Mouse (Mus musculus) neural tube, embryonic 14.5 days (tissue): ENCODE measurements around the gene Gins2. TPM values are rescaled to one million over a fixed set of nuclear protein-coding genes. Genes with fewer than 3 reads are reported as not detected.

Experiments used
- ATAC-seq: fragments of 200-750 bp; cut with Nextera tagmentation; 2 replicates; pipeline ENCODE4 v1.8.0; 2017; ENCODE audit warnings: low read depth, mild to moderate bottlenecking, moderate TSS enrichment, moderate library complexity
- H3K27ac ChIP-seq: fragments of 300-500 bp; sonication (generic); 2 replicates; pipeline ENCODE4 v1.5.1; 2014; ENCODE audit warnings: low read depth, mild to moderate bottlenecking, control low read depth, low read length, moderate library complexity, mixed read lengths
- H3K27me3 ChIP-seq: fragments of 300-500 bp; sonication (generic); 2 replicates; pipeline ENCODE4 v1.6.1; 2014; ENCODE audit warnings: low read length; ENCODE audit not compliant: control insufficient read depth, insufficient read depth
- H3K36me3 ChIP-seq: fragments of 300-500 bp; sonication (generic); 2 replicates; pipeline ENCODE4 v1.6.1; 2014; ENCODE audit warnings: low read length, mixed read lengths; ENCODE audit not compliant: control insufficient read depth, insufficient read depth
- H3K4me1 ChIP-seq: fragments of 300-500 bp; sonication (generic); 2 replicates; pipeline ENCODE4 v1.6.1; 2014; ENCODE audit warnings: low read length; ENCODE audit not compliant: control insufficient read depth, insufficient read depth
- H3K4me2 ChIP-seq: fragments of 300-500 bp; sonication (generic); 2 replicates; pipeline ENCODE4 v1.6.1; 2014; ENCODE audit warnings: mild to moderate bottlenecking, low read depth, low read length, control low read depth
- H3K4me3 ChIP-seq: fragments of 300-500 bp; sonication (generic); 2 replicates; pipeline ENCODE4 v1.5.1; 2014; ENCODE audit warnings: low read depth, low read length, control low read depth, mixed read lengths
- H3K9ac ChIP-seq: fragments of 300-500 bp; sonication (generic); replicated peaks from 2 replicates; pipeline ENCODE4 v1.6.1; 2014; ENCODE audit warnings: low read depth, mild to moderate bottlenecking, control low read depth, low read length, mixed read lengths
- H3K9me3 ChIP-seq: fragments of 300-500 bp; sonication (generic); 2 replicates; pipeline ENCODE4 v1.6.1; 2016; ENCODE audit warnings: low read length; ENCODE audit not compliant: control insufficient read depth
- WGBS: fragments of 180-500 bp; shearing (Covaris S2); extraction: QIAGEN DNeasy Blood & Tissue Kit; methylation state at CpG from one replicate; pipeline ENCODE4 v1.1.7; 2014; 5-methylcytosine and 5-hydroxymethylcytosine counted together
- polyA plus RNA-seq: library from polyadenylated mRNA; unstranded; fragments of >200 nt; fragmentation: Nextera tagmentation; extraction: Ambion mirVana; gene quantifications from 2 replicates; pipeline ENCODE4 v1.2.1, GENCODE M21; 2014

The Gins2 gene
- polyA plus RNA-seq, 1 experiment from 2014 or later, result 10.5 TPM

GRCm38 (mm10) chr8:120538397-120539240 lies 50.5 kb downstream of the Gins2 start:
- no peaks in the 10 kb centered on the region for H3K36me3 ChIP-seq
- peak overlapping the region; percentile 99 for H3K4me2 ChIP-seq
- H3K4me1 ChIP-seq, result peaks cover 75% of the 10 kb centered on the region
- H3K27ac ChIP-seq, result peak overlapping the region; percentile 99
- WGBS, result under 1% methylated on average over 36 of the region's 37 CpGs
- peak overlapping the region; percentile 56 for H3K4me3 ChIP-seq
- no peaks in the 10 kb centered on the region for H3K27me3 ChIP-seq
- H3K9ac ChIP-seq, result peak overlapping the region; percentile 87
- no peaks in the 10 kb centered on the region for H3K9me3 ChIP-seq
- ATAC-seq, result peak; percentile 26

DNA sequence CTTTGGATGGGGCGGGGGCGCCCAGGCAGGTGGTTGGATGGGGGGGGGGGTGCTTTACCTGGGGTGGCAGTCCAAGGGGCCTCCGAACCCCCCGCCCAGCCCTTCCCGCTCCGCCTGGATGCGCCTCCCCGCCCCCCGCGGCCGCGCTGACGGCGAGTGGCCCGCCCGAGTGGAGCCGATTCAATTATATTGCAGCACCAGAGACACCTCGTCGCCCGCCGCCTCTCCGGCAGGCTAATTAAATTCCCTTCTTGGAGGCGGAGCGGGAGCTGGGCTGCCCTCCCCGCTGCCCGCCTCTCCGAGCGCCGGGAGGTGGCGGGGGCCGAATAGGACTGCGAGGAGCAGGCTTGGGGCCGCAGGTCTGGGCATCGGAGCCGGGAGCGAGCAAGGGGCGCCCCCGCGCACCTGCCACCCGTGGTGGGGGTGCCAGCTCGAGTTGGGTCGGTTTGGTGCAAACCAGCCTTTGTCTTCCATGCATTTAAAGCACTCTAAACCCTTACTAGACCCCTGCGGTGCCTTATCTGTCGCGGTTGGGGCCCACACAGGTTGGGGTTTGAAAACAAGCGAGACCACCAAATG lies 51.2 kb downstream of the Gins2 start:
- H3K9ac ChIP-seq, result peak overlapping the region; percentile 87
- no peaks in the 10 kb centered on the region for H3K9me3 ChIP-seq
- H3K4me1 ChIP-seq, result peaks cover 75% of the 10 kb centered on the region
- H3K4me2 ChIP-seq, result peak overlapping the region; percentile 99
- 1% methylated on average over 45 of the region's 46 CpGs for WGBS
- H3K27ac ChIP-seq, result peak overlapping the region; percentile 99
- H3K4me3 ChIP-seq, result peak overlapping the region; percentile 56
- ATAC-seq, result peak; percentile 41
- no peaks in the 10 kb centered on the region for H3K36me3 ChIP-seq
- no peaks in the 10 kb centered on the region for H3K27me3 ChIP-seq

DNA sequence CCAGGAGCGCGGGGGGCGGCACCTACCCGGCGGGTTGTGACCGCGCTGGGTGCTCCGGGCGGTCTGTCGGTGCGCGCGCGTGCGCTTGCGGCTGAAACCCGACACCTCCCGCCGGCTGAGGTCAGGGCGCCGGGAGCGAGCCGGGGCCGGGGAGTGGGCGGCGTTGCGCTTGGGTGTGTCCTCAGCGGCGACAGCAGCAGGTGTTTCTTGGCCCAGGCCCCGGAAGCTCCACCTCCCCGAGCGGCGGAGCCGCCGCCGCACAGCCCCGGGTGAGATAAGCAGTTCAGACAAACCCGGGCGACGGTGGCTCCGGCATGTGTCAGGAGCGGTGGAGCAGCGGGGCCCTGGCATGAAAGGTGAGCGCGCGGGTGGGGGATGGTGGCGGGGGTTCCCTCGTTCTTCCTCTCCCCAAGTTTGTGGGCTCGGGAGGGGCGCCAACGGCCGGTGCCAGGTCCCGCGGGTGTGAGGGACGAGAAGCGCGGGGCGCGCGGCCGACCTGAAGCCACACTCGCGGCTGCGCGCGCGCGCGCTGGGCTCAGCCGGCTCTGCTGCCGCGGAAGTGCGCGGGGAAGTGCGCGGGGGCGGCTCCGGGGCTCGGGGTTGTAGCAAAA lies 51.8 kb downstream of the Gins2 start:
- Histone ChIP-seq H3K27me3 (no peaks in the 10 kb centered on the region), H3K4me1 (peaks cover 77% of the 10 kb centered on the region), H3K27ac (peak overlapping the region; percentile 99), H3K4me2 (peak overlapping the region; percentile 99), H3K9me3 (no peaks in the 10 kb centered on the region), H3K9ac (peak overlapping the region; percentile 87), H3K4me3 (peak overlapping the region; percentile 56), H3K36me3 (no peaks in the 10 kb centered on the region)
- WGBS, result under 1% methylated on average over 45 of the region's 79 CpGs
- ATAC-seq, result peak; percentile 9

GRCm38 (mm10) chr8:120536306-120537206 lies 52.5 kb downstream of the Gins2 start:
- peak overlapping the region; percentile 56 for H3K4me3 ChIP-seq
- H3K27ac ChIP-seq, result peak overlapping the region; percentile 99
- H3K9me3 ChIP-seq, result no peaks in the 10 kb centered on the region
- peak overlapping the region; percentile 99 for H3K4me2 ChIP-seq
- peak; percentile 5; the same call in 1 of the 2 replicates for ATAC-seq
- no peaks in the 10 kb centered on the region for H3K36me3 ChIP-seq
- H3K27me3 ChIP-seq, result no peaks in the 10 kb centered on the region
- peak overlapping the region; percentile 87 for H3K9ac ChIP-seq
- peaks cover 85% of the 10 kb centered on the region for H3K4me1 ChIP-seq
- under 1% methylated on average over 61 of the region's 61 CpGs for WGBS

DNA sequence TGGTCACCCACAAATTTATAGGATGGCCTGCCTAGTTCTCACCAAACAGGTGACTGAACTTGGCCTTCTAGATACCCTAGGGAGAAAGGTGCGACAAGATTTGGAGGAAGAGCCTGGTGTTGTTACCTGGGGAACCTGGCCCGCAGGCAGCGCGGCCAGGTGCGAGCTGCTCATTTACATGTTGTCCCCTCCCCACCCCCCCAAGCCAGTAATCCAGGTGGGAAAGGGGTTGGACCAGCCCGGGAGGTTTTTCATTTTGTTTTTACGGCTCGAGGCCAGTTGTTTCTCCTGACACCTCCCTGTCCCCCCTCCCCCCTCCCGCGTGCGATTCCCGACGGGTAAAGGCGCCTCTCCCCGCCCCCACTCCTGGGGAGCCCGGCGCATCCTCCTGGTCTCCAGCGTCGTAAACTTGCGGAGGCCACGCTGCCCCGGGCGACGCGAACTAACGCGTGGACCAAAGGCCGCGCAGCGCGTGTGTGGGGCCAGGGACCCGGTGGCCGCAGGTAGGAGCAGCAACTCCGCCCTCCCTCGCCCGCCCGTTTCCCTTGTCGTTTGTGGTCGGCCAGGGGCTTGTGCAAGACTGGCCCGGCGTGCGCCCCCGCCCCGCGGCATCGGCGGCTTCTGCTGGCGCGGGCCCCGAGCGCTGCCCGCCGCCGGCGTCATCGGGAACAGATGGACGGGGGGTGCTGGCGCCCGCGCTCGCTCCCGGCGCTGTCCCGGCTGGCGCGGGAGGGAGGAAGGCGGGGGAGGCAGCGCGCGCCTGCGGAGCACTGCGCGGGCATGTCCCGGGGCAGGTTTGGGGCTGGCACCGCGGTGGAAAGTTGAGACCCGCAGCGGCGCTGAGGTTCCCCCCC lies 53.4 kb downstream of the Gins2 start:
- no peak for ATAC-seq
- no peaks in the 10 kb centered on the region for H3K27me3 ChIP-seq
- H3K4me2 ChIP-seq, result peak overlapping the region; percentile 99
- no peaks in the 10 kb centered on the region for H3K36me3 ChIP-seq
- peak overlapping the region; percentile 56 for H3K4me3 ChIP-seq
- H3K27ac ChIP-seq, result peak overlapping the region; percentile 99
- under 1% methylated on average over 73 of the region's 79 CpGs for WGBS
- H3K4me1 ChIP-seq, result peaks cover 91% of the 10 kb centered on the region
- H3K9ac ChIP-seq, result peak overlapping the region; percentile 87
- no peaks in the 10 kb centered on the region for H3K9me3 ChIP-seq

- 7% methylated on average over 14 of the region's 14 CpGs for WGBS
- Histone ChIP-seq H3K9ac (no peak overlapping the region), H3K4me2 (peak overlapping the region; percentile 99; the same call in 1 of the 2 replicates), H3K9me3 (no peaks in the 10 kb centered on the region), H3K27ac (peak overlapping the region; percentile 46), H3K4me3 (no peak overlapping the region), H3K27me3 (no peaks in the 10 kb centered on the region), H3K36me3 (no peaks in the 10 kb centered on the region), H3K4me1 (peaks cover 82% of the 10 kb centered on the region)
- ATAC-seq, result peak; percentile 60
Observed at GRCm38 (mm10) chr8:120534504-120535368, 54.4 kb downstream of the Gins2 start.

- Histone ChIP-seq H3K27ac (0 out of 2 replicates have a peak overlapping the region, but pooled peaks have one; percentile 46), H3K9ac (no peak overlapping the region), H3K27me3 (no peaks in the 10 kb centered on the region), H3K4me2 (no peak overlapping the region), H3K4me3 (no peak overlapping the region), H3K36me3 (no peaks in the 10 kb centered on the region), H3K4me1 (peaks cover 77% of the 10 kb centered on the region), H3K9me3 (no peaks in the 10 kb centered on the region)
- ATAC-seq, result no peak
- WGBS, result 28% methylated on average over 8 of the region's 8 CpGs
Observed at GRCm38 (mm10) chr8:120534080-120534479, 55.0 kb downstream of the Gins2 start.
